Mouse (Mus musculus): ENCODE measurements around the gene Sh2d1b2.

DNA sequence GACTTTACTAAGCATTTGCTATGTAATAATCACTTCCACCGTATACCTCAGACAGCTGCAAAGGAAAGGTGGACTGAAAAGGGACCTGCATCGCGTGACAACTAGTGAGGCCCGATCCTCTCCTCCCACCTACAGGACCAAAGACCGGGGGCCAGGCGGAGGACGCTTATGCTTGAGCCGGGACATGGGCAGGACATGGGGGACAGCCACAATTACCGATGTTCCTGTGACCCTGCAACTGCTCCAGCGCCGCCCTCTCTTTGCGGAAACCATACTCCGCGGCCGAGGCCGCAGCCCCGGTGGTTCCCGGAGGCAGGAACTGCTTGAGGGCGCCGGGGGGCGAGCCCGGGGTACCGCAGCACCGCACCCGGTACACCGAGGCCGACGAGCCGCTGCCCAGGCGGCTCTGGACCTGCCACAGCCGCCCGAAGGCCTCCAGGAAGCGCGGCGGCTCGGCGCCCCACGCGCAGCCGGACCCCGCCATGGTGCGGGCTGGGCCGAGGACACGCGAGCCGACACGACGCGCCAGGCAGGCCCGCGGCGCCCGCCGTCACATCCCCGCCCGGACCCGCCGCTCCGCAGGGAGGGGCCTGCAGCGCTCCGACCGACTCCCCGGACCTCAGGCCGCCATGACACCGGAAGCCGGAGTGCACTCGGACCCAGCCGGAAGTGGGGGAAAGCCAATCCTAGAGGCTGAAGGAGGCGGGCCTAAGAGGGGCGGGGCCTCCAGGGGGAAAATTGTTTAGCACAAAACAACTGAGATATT is 17.6 kb upstream of the Sh2d1b2 start, which contains the start of gene Uhmk1:
- TF ChIP-seq CTCF (IDR thresholded peaks at IDR 0.05), result no peak
- peak; percentile 63; the same call in 1 of the 2 replicates for TF ChIP-seq POLR2A (IDR thresholded peaks at IDR 0.05; ENCODE audit: insufficient read depth, low read depth, low read length)
- no peak for TF ChIP-seq EP300 (IDR thresholded peaks at IDR 0.05; ENCODE audit: insufficient read depth, low read depth, low read length)
